Mouse (Mus musculus) layer of hippocampus, adult 8-10 months (tissue): ENCODE data around the gene Aff1. TPM values are rescaled to one million over a fixed set of nuclear protein-coding genes. Genes with fewer than 3 reads are reported as not detected.
A peak's percentile ranks its signal among the peaks of the same experiment; 100 is the strongest.

Experiments used
- DNase-seq, 2 experiments: peaks; one replicate each; pipeline ENCODE4 v3.0.0; 2022; ENCODE audit warnings: low spot score in 2 of 2
- total RNA-seq, 4 experiments: library from RNA; stranded (reverse); gene quantifications; 2 replicates each; pipeline ENCODE4 v1.2.4; 2022

Gene Aff1
- total RNA-seq: 10 to 100 TPM; 19.5 to 24.0 (median 21.1) TPM

GRCm38 (mm10) chr5:103691624-103692530 is at the start of gene Aff1:
Gene Aff1 (plus strand): TSS chr5:103692374.
- peak; percentile 22 to 58 for DNase-seq

GRCm38 (mm10) chr5:103644167-103644566 is 48.0 kb upstream of the Aff1 start:
- DNase-seq: no peak

GRCm38 (mm10) chr5:103647320-103647719 is 44.9 kb upstream of the Aff1 start:
- DNase-seq: no peak

- peak in 1 of 2 experiments; percentile 14 for DNase-seq
Measured at GRCm38 (mm10) chr5:103654225-103654624, 37.9 kb upstream of the Aff1 start.

- no peak for DNase-seq
Measured at GRCm38 (mm10) chr5:103654780-103655179, 37.4 kb upstream of the Aff1 start.

- DNase-seq: peak; percentile 22 to 26
Measured at GRCm38 (mm10) chr5:103655346-103656118, 36.6 kb upstream of the Aff1 start, which contains the start of gene 1700016H13Rik. Gene 1700016H13Rik (minus strand): TSS chr5:103656010.

GRCm38 (mm10) chr5:103658921-103659320 is 33.3 kb upstream of the Aff1 start:
- DNase-seq: no peak

GRCm38 (mm10) chr5:103659571-103659970 is 32.6 kb upstream of the Aff1 start:
- DNase-seq: no peak

GRCm38 (mm10) chr5:103664932-103665331 is 27.2 kb upstream of the Aff1 start:
- no peak for DNase-seq

GRCm38 (mm10) chr5:103665876-103666275 is 26.3 kb upstream of the Aff1 start:
- no peak for DNase-seq

- DNase-seq: no peak
Measured at GRCm38 (mm10) chr5:103671858-103672257, 20.3 kb upstream of the Aff1 start.

- no peak for DNase-seq
Measured at GRCm38 (mm10) chr5:103673611-103674010, 18.6 kb upstream of the Aff1 start.

- no peak for DNase-seq
Measured at GRCm38 (mm10) chr5:103674482-103674881, 17.7 kb upstream of the Aff1 start.

- DNase-seq: no peak
Measured at GRCm38 (mm10) chr5:103676289-103676881, 15.8 kb upstream of the Aff1 start.

GRCm38 (mm10) chr5:103677894-103678293 is 14.3 kb upstream of the Aff1 start:
- DNase-seq: no peak

- DNase-seq: no peak
Measured at GRCm38 (mm10) chr5:103678974-103679373, 13.2 kb upstream of the Aff1 start.

- peak; percentile 35 to 59 for DNase-seq
Measured at GRCm38 (mm10) chr5:103680381-103680780, 11.8 kb upstream of the Aff1 start.

GRCm38 (mm10) chr5:103681824-103682223 is 10.3 kb upstream of the Aff1 start:
- DNase-seq: no peak

GRCm38 (mm10) chr5:103689645-103690044 is 2.5 kb upstream of the Aff1 start:
- DNase-seq: no peak

GRCm38 (mm10) chr5:103690190-103690589 is 2.0 kb upstream of the Aff1 start:
- no peak for DNase-seq

- DNase-seq: no peak
Measured at GRCm38 (mm10) chr5:103691171-103691570, 1.0 kb upstream of the Aff1 start.

GRCm38 (mm10) chr5:103692531-103693040 is 412 bp downstream of the Aff1 start:
- no peak for DNase-seq
